Mouse (Mus musculus): Measurements from ENCODE around the gene Hist1h4m. TPM values are rescaled to one million over a fixed set of nuclear protein-coding genes. Genes with fewer than 3 reads are reported as not detected.

Hist1h4m gene
- polyA plus RNA-seq, 1 experiment from 2014 or later = not detected

DNA sequence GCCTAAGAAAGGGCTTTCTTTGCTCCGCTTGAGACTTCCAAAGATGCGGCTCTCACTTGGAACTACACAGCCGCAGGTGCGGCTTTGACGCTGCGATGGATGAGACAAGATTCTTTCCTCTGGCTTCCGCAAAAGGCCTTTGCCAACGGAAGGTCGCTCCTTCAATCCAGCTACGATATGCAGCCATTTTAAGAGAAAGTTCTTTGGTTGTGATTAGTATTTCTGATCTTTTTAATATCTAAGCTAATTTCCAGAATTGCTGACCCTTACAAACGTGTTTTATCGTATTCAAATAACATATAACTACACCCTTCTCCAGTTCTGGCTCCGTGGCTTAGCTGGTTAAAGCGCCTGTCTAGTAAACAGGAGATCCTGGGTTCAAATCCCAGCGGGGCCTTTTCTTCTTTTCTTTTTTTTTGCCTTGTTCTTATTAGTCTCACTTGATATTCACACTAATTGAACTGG is 44.2 kb downstream of the Hist1h4m start:
- DNase-seq (ENCODE audit: low spot score) = peak; percentile 72
- H3K4me3 ChIP-seq (ENCODE audit: low read depth, low read length) = peak overlapping the region; percentile 72
- ATAC-seq (replicated peaks; ENCODE audit: low FRiP score) = peak; percentile 56; the same call in 1 of the 2 replicates
- H3K9ac ChIP-seq (ENCODE audit: low read depth, low read length) = peak overlapping the region; percentile 65
- no peaks in the 10 kb centered on the region for H3K27me3 ChIP-seq (replicated peaks; ENCODE audit: control insufficient read depth, insufficient read depth, low read length)
- H3K9me3 ChIP-seq (ENCODE audit: control insufficient read depth, low read length) = no peaks in the 10 kb centered on the region
- under 1% methylated on average over 15 of the region's 15 CpGs for WGBS
- peak overlapping the region; percentile 70 for H3K4me2 ChIP-seq
- no peaks in the 10 kb centered on the region for H3K36me3 ChIP-seq (ENCODE audit: control insufficient read depth, insufficient read depth, low read length)
- no peak overlapping the region for H3K27ac ChIP-seq (ENCODE audit: low read depth, low read length)
- H3K4me1 ChIP-seq (replicated peaks; ENCODE audit: control insufficient read depth, insufficient read depth, low read length) = peaks cover 4% of the 10 kb centered on the region; the same call in 1 of the 2 replicates

DNA sequence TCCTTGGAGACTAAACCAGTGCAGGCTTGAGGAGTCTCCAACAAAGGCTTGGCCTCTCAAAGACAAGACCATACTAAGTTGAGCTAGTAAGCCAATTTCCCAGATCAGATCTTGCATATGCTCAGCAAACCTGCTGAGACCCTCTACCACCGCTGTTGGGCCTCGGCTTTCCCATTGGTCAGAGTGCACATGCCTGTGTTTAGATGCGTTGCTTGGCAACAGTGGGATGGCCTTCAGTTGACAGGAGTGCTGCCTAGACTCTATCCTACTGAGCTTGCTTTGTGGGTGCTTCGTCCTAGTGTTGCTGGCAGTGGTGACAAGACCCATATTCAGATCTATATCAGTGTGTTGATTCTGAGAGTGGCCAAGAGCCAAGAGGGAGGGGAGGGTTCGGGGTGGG is 50.1 kb downstream of the Hist1h4m start:
- Histone ChIP-seq H3K27me3 (replicated peaks; ENCODE audit: control insufficient read depth, insufficient read depth, low read length) (no peaks in the 10 kb centered on the region), H3K4me2 (no peak overlapping the region), H3K9me3 (ENCODE audit: control insufficient read depth, low read length) (no peaks in the 10 kb centered on the region), H3K4me1 (replicated peaks; ENCODE audit: control insufficient read depth, insufficient read depth, low read length) (no peaks in the 10 kb centered on the region), H3K4me3 (ENCODE audit: low read depth, low read length) (no peak overlapping the region), H3K36me3 (ENCODE audit: control insufficient read depth, insufficient read depth, low read length) (no peaks in the 10 kb centered on the region), H3K27ac (ENCODE audit: low read depth, low read length) (no peak overlapping the region), H3K9ac (ENCODE audit: low read depth, low read length) (no peak overlapping the region)
- ATAC-seq (replicated peaks; ENCODE audit: low FRiP score) = no peak
- WGBS = 27% methylated on average over 5 of the region's 5 CpGs
- no peak for DNase-seq (ENCODE audit: low spot score)

Small RNA genes lying within 50 kb of the gene (microRNA-seq; reads per million reads assigned to microRNA genes)
- not detected for gene Gm19658 (ENCODE audit: borderline number of aligned reads)
- not detected for gene Gm44346 (ENCODE audit: borderline number of aligned reads)
- gene Gm44466 (ENCODE audit: borderline number of aligned reads) = not detected

Other genes with a start within 250 kb of the Hist1h4m start
- not detected in 2 replicates for gene Olfr1364, start 230.0 kb upstream of the Hist1h4m start, polyA plus RNA-seq (2014; fragmentation: Nextera tagmentation; extraction: Ambion mirVana)
- gene Olfr1362, start 197.7 kb upstream of the Hist1h4m start, polyA plus RNA-seq (2014; fragmentation: Nextera tagmentation; extraction: Ambion mirVana) = not detected in 2 replicates
- gene Olfr11, start 169.2 kb upstream of the Hist1h4m start, polyA plus RNA-seq (2014; fragmentation: Nextera tagmentation; extraction: Ambion mirVana) = not detected in 2 replicates
- not detected in 2 replicates for gene Olfr1361, start 148.4 kb upstream of the Hist1h4m start, polyA plus RNA-seq (2014; fragmentation: Nextera tagmentation; extraction: Ambion mirVana)
- not detected in 2 replicates for gene Olfr1360, start 134.3 kb upstream of the Hist1h4m start, polyA plus RNA-seq (2014; fragmentation: Nextera tagmentation; extraction: Ambion mirVana)
- gene Olfr1359, start 113.6 kb upstream of the Hist1h4m start, polyA plus RNA-seq (2014; fragmentation: Nextera tagmentation; extraction: Ambion mirVana) = not detected in 2 replicates
- 1.1 and 1.6 TPM in 2 replicates for gene Hist1h2bl, start 95.6 kb upstream of the Hist1h4m start, polyA plus RNA-seq (2014; fragmentation: Nextera tagmentation; extraction: Ambion mirVana)
- gene Hist1h2ai, start 95.3 kb upstream of the Hist1h4m start, polyA plus RNA-seq (2014; fragmentation: Nextera tagmentation; extraction: Ambion mirVana) = 6.2 and 10.1 TPM in 2 replicates
- 4.5 and 6.5 TPM in 2 replicates for gene Hist1h3h, start 94.1 kb upstream of the Hist1h4m start, polyA plus RNA-seq (2014; fragmentation: Nextera tagmentation; extraction: Ambion mirVana)
- 4.2 and 5.1 TPM in 2 replicates for gene Hist1h2bm, start 89.7 kb upstream of the Hist1h4m start, polyA plus RNA-seq (2014; fragmentation: Nextera tagmentation; extraction: Ambion mirVana)
- gene Hist1h4j, start 76.7 kb upstream of the Hist1h4m start, polyA plus RNA-seq (2014; fragmentation: Nextera tagmentation; extraction: Ambion mirVana) = 0.80 and 1.1 TPM in 2 replicates
- 2.4 and 5.1 TPM in 2 replicates for gene Hist1h4k, start 61.2 kb upstream of the Hist1h4m start, polyA plus RNA-seq (2014; fragmentation: Nextera tagmentation; extraction: Ambion mirVana)
- 7.6 and 7.7 TPM in 2 replicates for gene Hist1h2ak, start 57.9 kb upstream of the Hist1h4m start, polyA plus RNA-seq (2014; fragmentation: Nextera tagmentation; extraction: Ambion mirVana)
- 1.9 and 2.0 TPM in 2 replicates for gene Hist1h2bn, start 57.6 kb upstream of the Hist1h4m start, polyA plus RNA-seq (2014; fragmentation: Nextera tagmentation; extraction: Ambion mirVana)
- 19.0 and 20.4 TPM in 2 replicates for gene Hist1h1b, start 31.1 kb upstream of the Hist1h4m start, polyA plus RNA-seq (2014; fragmentation: Nextera tagmentation; extraction: Ambion mirVana)
- gene Hist1h3i, start 28.4 kb upstream of the Hist1h4m start, polyA plus RNA-seq (2014; fragmentation: Nextera tagmentation; extraction: Ambion mirVana) = 194 and 232 TPM in 2 replicates
- gene Hist1h2an, start 24.5 kb upstream of the Hist1h4m start, polyA plus RNA-seq (2014; fragmentation: Nextera tagmentation; extraction: Ambion mirVana) = 5.8 and 12.6 TPM in 2 replicates
- gene Hist1h2bp, start 24.3 kb upstream of the Hist1h4m start, polyA plus RNA-seq (2014; fragmentation: Nextera tagmentation; extraction: Ambion mirVana) = 0.86 and 1.6 TPM in 2 replicates
- gene Hist1h2bq, start 1.5 kb upstream of the Hist1h4m start, polyA plus RNA-seq (2014; fragmentation: Nextera tagmentation; extraction: Ambion mirVana) = 12.7 and 19.5 TPM in 2 replicates
- gene Hist1h2ao, start 1.3 kb upstream of the Hist1h4m start, polyA plus RNA-seq (2014; fragmentation: Nextera tagmentation; extraction: Ambion mirVana) = 2.2 TPM in 1 of 2 replicates, not detected in the other
- 14.6 and 15.4 TPM in 2 replicates for gene Hist1h4n, start 20.4 kb downstream of the Hist1h4m start, polyA plus RNA-seq (2014; fragmentation: Nextera tagmentation; extraction: Ambion mirVana)
- gene Hist1h2ap, start 21.8 kb downstream of the Hist1h4m start, polyA plus RNA-seq (2014; fragmentation: Nextera tagmentation; extraction: Ambion mirVana) = 4,759 and 5,033 TPM in 2 replicates
- 12.6 and 19.7 TPM in 2 replicates for gene Hist1h2br, start 22.0 kb downstream of the Hist1h4m start, polyA plus RNA-seq (2014; fragmentation: Nextera tagmentation; extraction: Ambion mirVana)
- 5.1 and 5.9 TPM in 2 replicates for gene Zfp184, start 133.3 kb downstream of the Hist1h4m start, polyA plus RNA-seq (2014; fragmentation: Nextera tagmentation; extraction: Ambion mirVana)
- not detected in 2 replicates for gene Pom121l2, start 169.4 kb downstream of the Hist1h4m start, polyA plus RNA-seq (2014; fragmentation: Nextera tagmentation; extraction: Ambion mirVana)
- 0.48 and 0.86 TPM in 2 replicates for gene Prss16, start 198.0 kb downstream of the Hist1h4m start, polyA plus RNA-seq (2014; fragmentation: Nextera tagmentation; extraction: Ambion mirVana)
- gene Hist1h2ah, start 223.8 kb downstream of the Hist1h4m start, polyA plus RNA-seq (2014; fragmentation: Nextera tagmentation; extraction: Ambion mirVana) = 10.7 and 13.3 TPM in 2 replicates
- 4.1 and 4.6 TPM in 2 replicates for gene Hist1h2bk, start 224.1 kb downstream of the Hist1h4m start, polyA plus RNA-seq (2014; fragmentation: Nextera tagmentation; extraction: Ambion mirVana)
- 36.9 and 39.3 TPM in 2 replicates for gene Hist1h4i, start 229.6 kb downstream of the Hist1h4m start, polyA plus RNA-seq (2014; fragmentation: Nextera tagmentation; extraction: Ambion mirVana)
- 26.4 and 36.7 TPM in 2 replicates for gene Hist1h2ag, start 231.2 kb downstream of the Hist1h4m start, polyA plus RNA-seq (2014; fragmentation: Nextera tagmentation; extraction: Ambion mirVana)
- gene Hist1h2bj, start 231.5 kb downstream of the Hist1h4m start, polyA plus RNA-seq (2014; fragmentation: Nextera tagmentation; extraction: Ambion mirVana) = 11.2 and 13.2 TPM in 2 replicates